Mouse (Mus musculus) midbrain, embryonic 12.5 days (tissue): ENCODE results near the gene Pole2. TPM values are rescaled to one million over a fixed set of nuclear protein-coding genes. Genes with fewer than 3 reads are reported as not detected.

Experiments
- ATAC-seq: fragments of 200-750 bp; cut with Nextera tagmentation; 2 replicates; pipeline ENCODE4 v1.8.0; 2017; ENCODE audit warnings: low read depth, moderate TSS enrichment, moderate library complexity; ENCODE audit not compliant: low FRiP score
- H3K27ac ChIP-seq: fragments of 300-500 bp; sonication (generic); replicated peaks from 2 replicates; pipeline ENCODE4 v1.5.1; 2016; ENCODE audit warnings: mild to moderate bottlenecking
- H3K27me3 ChIP-seq: fragments of 300-500 bp; sonication (generic); 2 replicates; pipeline ENCODE4 v1.6.1; 2016; ENCODE audit warnings: mild to moderate bottlenecking
- H3K36me3 ChIP-seq: fragments of 300-500 bp; sonication (generic); 2 replicates; pipeline ENCODE4 v1.6.1; 2016
- H3K4me1 ChIP-seq: fragments of 300-500 bp; sonication (generic); 2 replicates; pipeline ENCODE4 v1.6.1; 2016
- H3K4me2 ChIP-seq: fragments of 300-500 bp; sonication (generic); replicated peaks from 2 replicates; pipeline ENCODE4 v1.6.1; 2016; ENCODE audit warnings: mild to moderate bottlenecking, moderate library complexity
- H3K4me3 ChIP-seq: fragments of 300-500 bp; sonication (generic); 2 replicates; pipeline ENCODE4 v1.5.1; 2016; ENCODE audit warnings: mild to moderate bottlenecking
- H3K9ac ChIP-seq: fragments of 300-500 bp; sonication (generic); replicated peaks from 2 replicates; pipeline ENCODE4 v1.6.1; 2016; ENCODE audit warnings: mild to moderate bottlenecking, moderate library complexity
- H3K9me3 ChIP-seq: fragments of 300-500 bp; sonication (generic); 2 replicates; pipeline ENCODE4 v1.6.1; 2016; ENCODE audit warnings: mild to moderate bottlenecking
- WGBS: fragments of 180-500 bp; shearing (Covaris S2); methylation state at CpG from one replicate; pipeline ENCODE4 v1.1.7; 2016; 5-methylcytosine and 5-hydroxymethylcytosine counted together
- polyA plus RNA-seq: library from polyadenylated mRNA; unstranded; fragments of >200 nt; fragmentation: Nextera tagmentation; extraction: Ambion mirVana; gene quantifications from 2 replicates; pipeline ENCODE4 v1.2.1, GENCODE M21; 2016

Pole2 gene
- polyA plus RNA-seq, 1 experiment from 2014 or later = 19.7 TPM

- WGBS = 94% methylated on average over 7 of the region's 7 CpGs
- H3K27ac ChIP-seq = no peak overlapping the region
- H3K9ac ChIP-seq = no peak overlapping the region
- no peak for ATAC-seq
- H3K4me2 ChIP-seq = no peak overlapping the region
- H3K36me3 ChIP-seq = peaks cover 25% of the 10 kb centered on the region
- no peaks in the 10 kb centered on the region for H3K9me3 ChIP-seq
- H3K4me1 ChIP-seq = no peaks in the 10 kb centered on the region
- H3K4me3 ChIP-seq = no peak overlapping the region
- no peaks in the 10 kb centered on the region for H3K27me3 ChIP-seq
Measured at GRCm38 (mm10) chr12:69207926-69208325, 20.1 kb downstream of the Pole2 start.

- H3K9me3 ChIP-seq = no peaks in the 10 kb centered on the region
- H3K4me1 ChIP-seq = no peaks in the 10 kb centered on the region
- WGBS = 92% methylated on average over 8 of the region's 8 CpGs
- no peak for ATAC-seq
- no peak overlapping the region for H3K9ac ChIP-seq
- no peak overlapping the region for H3K27ac ChIP-seq
- H3K4me3 ChIP-seq = no peak overlapping the region
- peaks cover 24% of the 10 kb centered on the region for H3K36me3 ChIP-seq
- no peaks in the 10 kb centered on the region for H3K27me3 ChIP-seq
- no peak overlapping the region for H3K4me2 ChIP-seq
Measured at GRCm38 (mm10) chr12:69207396-69207795, 20.6 kb downstream of the Pole2 start.

- Histone ChIP-seq H3K36me3 (peaks cover 29% of the 10 kb centered on the region), H3K9ac (no peak within 1 kb of the TSS), H3K9me3 (no peaks in the 10 kb centered on the region), H3K4me3 (no peak within 1 kb of the TSS), H3K27ac (no peak within 1 kb of the TSS), H3K4me1 (peaks cover under 1% of the 10 kb centered on the region), H3K27me3 (no peaks in the 10 kb centered on the region), H3K4me2 (no peak within 1 kb of the TSS)
- 0 out of 2 replicates have a peak, but pooled peaks have one; percentile 27 for ATAC-seq
- 71% methylated on average over 16 of the region's 16 CpGs for WGBS
Measured at GRCm38 (mm10) chr12:69204052-69204833, 23.8 kb downstream of the Pole2 start, which contains the start of gene Gm49384. Gene Gm49384 (minus strand): TSS chr12:69204267.

GRCm38 (mm10) chr12:69198985-69199384 is 29.0 kb downstream of the Pole2 start:
- H3K27ac ChIP-seq = no peak overlapping the region
- H3K9me3 ChIP-seq = no peaks in the 10 kb centered on the region
- no peaks in the 10 kb centered on the region for H3K27me3 ChIP-seq
- H3K4me3 ChIP-seq = no peak overlapping the region
- peaks cover 22% of the 10 kb centered on the region for H3K36me3 ChIP-seq
- ATAC-seq = no peak
- H3K4me2 ChIP-seq = peak overlapping the region; percentile 97; the same call in 1 of the 2 replicates
- no peak overlapping the region for H3K9ac ChIP-seq
- peaks cover 26% of the 10 kb centered on the region for H3K4me1 ChIP-seq

GRCm38 (mm10) chr12:69198164-69198535 is 29.8 kb downstream of the Pole2 start, which contains the start of gene Dnaaf2:
Gene Dnaaf2 (minus strand): TSS chr12:69198429.
- H3K4me3 ChIP-seq = peak within 1 kb of the TSS; percentile 95
- peaks cover 18% of the 10 kb centered on the region for H3K36me3 ChIP-seq
- no peaks in the 10 kb centered on the region for H3K9me3 ChIP-seq
- H3K4me1 ChIP-seq = peaks cover 26% of the 10 kb centered on the region
- peak within 1 kb of the TSS; percentile 93 for H3K27ac ChIP-seq
- peak within 1 kb of the TSS; percentile 84 for H3K9ac ChIP-seq
- H3K27me3 ChIP-seq = no peaks in the 10 kb centered on the region
- peak within 1 kb of the TSS; percentile 97 for H3K4me2 ChIP-seq
- under 1% methylated on average over 18 of the region's 18 CpGs for WGBS
- ATAC-seq = peak; percentile 38

GRCm38 (mm10) chr12:69197378-69198163 is 30.4 kb downstream of the Pole2 start:
- H3K27me3 ChIP-seq = no peaks in the 10 kb centered on the region
- H3K27ac ChIP-seq = peak overlapping the region; percentile 93
- peaks cover 26% of the 10 kb centered on the region for H3K4me1 ChIP-seq
- peak overlapping the region; percentile 97 for H3K4me2 ChIP-seq
- H3K4me3 ChIP-seq = peak overlapping the region; percentile 95
- peaks cover 14% of the 10 kb centered on the region for H3K36me3 ChIP-seq
- H3K9ac ChIP-seq = peak overlapping the region; percentile 84
- no peaks in the 10 kb centered on the region for H3K9me3 ChIP-seq
- peak; percentile 79 for ATAC-seq
- WGBS = under 1% methylated on average over 81 of the region's 94 CpGs

- Histone ChIP-seq H3K4me2 (peak within 1 kb of the TSS; percentile 97), H3K36me3 (peaks cover 19% of the 10 kb centered on the region), H3K4me3 (peak within 1 kb of the TSS; percentile 95), H3K9me3 (no peaks in the 10 kb centered on the region), H3K4me1 (peaks cover 26% of the 10 kb centered on the region), H3K27me3 (no peaks in the 10 kb centered on the region), H3K27ac (peak within 1 kb of the TSS; percentile 93), H3K9ac (peak within 1 kb of the TSS; percentile 84)
- WGBS = under 1% methylated on average over 72 of the region's 75 CpGs
- ATAC-seq = peak; percentile 86
Measured at GRCm38 (mm10) chr12:69196444-69197377, 31.3 kb downstream of the Pole2 start, which contains the start of gene Gm49383. Gene Gm49383 (minus strand): TSS chr12:69197104.

- H3K27ac ChIP-seq = no peak overlapping the region
- no peak overlapping the region for H3K4me2 ChIP-seq
- 95% methylated on average over 2 of the region's 2 CpGs for WGBS
- peaks cover 12% of the 10 kb centered on the region for H3K4me1 ChIP-seq
- no peak overlapping the region for H3K9ac ChIP-seq
- peaks cover 35% of the 10 kb centered on the region for H3K36me3 ChIP-seq
- no peaks in the 10 kb centered on the region for H3K9me3 ChIP-seq
- no peak overlapping the region for H3K4me3 ChIP-seq
- H3K27me3 ChIP-seq = no peaks in the 10 kb centered on the region
- no peak for ATAC-seq
Measured at GRCm38 (mm10) chr12:69192637-69193036, 35.4 kb downstream of the Pole2 start.

GRCm38 (mm10) chr12:69191396-69191795 is 36.6 kb downstream of the Pole2 start:
- Histone ChIP-seq H3K4me3 (no peak overlapping the region), H3K9me3 (no peaks in the 10 kb centered on the region), H3K9ac (no peak overlapping the region), H3K36me3 (peaks cover 35% of the 10 kb centered on the region), H3K4me1 (peaks cover 20% of the 10 kb centered on the region), H3K4me2 (no peak overlapping the region), H3K27ac (no peak overlapping the region), H3K27me3 (no peaks in the 10 kb centered on the region)
- no peak for ATAC-seq
- 95% methylated on average over 5 of the region's 5 CpGs for WGBS

GRCm38 (mm10) chr12:69190522-69190921 is 37.5 kb downstream of the Pole2 start:
- ATAC-seq = no peak
- Histone ChIP-seq H3K4me2 (no peak overlapping the region), H3K4me1 (peaks cover 14% of the 10 kb centered on the region), H3K9ac (no peak overlapping the region), H3K36me3 (peaks cover 35% of the 10 kb centered on the region), H3K27me3 (no peaks in the 10 kb centered on the region), H3K4me3 (no peak overlapping the region), H3K9me3 (no peaks in the 10 kb centered on the region), H3K27ac (no peak overlapping the region)
- 91% methylated on average over 1 of the region's 1 CpGs for WGBS

- Histone ChIP-seq H3K27ac (no peak overlapping the region), H3K4me3 (no peak overlapping the region), H3K4me1 (peaks cover 16% of the 10 kb centered on the region), H3K9me3 (no peaks in the 10 kb centered on the region), H3K36me3 (peaks cover 35% of the 10 kb centered on the region), H3K9ac (no peak overlapping the region), H3K27me3 (no peaks in the 10 kb centered on the region), H3K4me2 (no peak overlapping the region)
- ATAC-seq = no peak
- WGBS = 83% methylated on average over 9 of the region's 9 CpGs
Measured at GRCm38 (mm10) chr12:69190074-69190473, 37.9 kb downstream of the Pole2 start.
